Mouse (Mus musculus) adipocyte (in vitro differentiated cells): ENCODE measurements at regions not wholly inside any gene's neighbourhood (a gene's known extent, or its start where the extent isn't known, plus 50 kb on each side); places are given as distances from the start of the nearest gene placed in this dataset.

Experiments used
- DNase-seq: peaks from one replicate; pipeline ENCODE4 v3.0.0-alpha.2; 2016; ENCODE audit warnings: low spot score

DNA sequence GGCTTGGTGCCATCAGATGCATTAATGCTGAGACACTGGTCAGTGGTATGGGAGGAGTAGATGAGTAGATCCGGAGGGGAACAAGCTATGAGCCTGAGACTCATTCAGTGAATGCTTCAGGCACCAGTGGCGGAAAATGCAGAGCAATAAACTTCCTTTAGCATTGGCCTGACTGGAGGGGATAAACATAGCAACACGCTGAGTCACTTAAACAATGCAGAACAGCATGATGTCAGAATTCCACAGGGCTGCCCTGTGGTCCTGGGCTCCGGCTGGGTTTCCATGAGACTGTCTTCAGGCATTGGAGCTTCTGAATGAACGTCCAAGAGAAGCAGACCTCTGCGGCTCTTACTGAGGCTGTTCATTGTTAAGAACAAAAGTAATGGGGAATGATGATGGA, 145.4 kb upstream of the Gm10181 start:
- no peak for DNase-seq

DNA sequence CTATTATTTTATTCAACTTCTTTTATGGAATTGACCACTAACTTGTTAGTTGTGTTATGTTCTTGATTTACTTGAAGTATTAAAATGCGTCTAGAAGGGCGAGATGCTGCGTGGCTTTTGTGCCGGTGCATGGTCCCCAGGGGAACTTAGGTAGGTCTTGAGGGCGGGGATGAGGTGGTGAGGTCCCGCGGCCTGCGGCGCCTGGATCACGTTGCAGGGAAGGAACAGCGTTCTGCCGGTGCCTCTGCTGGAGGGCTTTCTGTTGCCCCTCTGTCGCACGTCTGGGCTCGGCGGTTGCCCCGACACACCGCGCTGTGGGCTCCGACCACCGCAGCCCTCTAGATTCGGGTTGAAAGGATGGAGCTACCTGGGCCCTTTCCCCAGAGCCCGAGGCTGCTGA, 136.7 kb upstream of the Gm10181 start:
- no peak for DNase-seq

- DNase-seq = no peak
Measured at GRCm38 (mm10) chr9:24955641-24956040, 133.6 kb upstream of the Gm10181 start.

DNA sequence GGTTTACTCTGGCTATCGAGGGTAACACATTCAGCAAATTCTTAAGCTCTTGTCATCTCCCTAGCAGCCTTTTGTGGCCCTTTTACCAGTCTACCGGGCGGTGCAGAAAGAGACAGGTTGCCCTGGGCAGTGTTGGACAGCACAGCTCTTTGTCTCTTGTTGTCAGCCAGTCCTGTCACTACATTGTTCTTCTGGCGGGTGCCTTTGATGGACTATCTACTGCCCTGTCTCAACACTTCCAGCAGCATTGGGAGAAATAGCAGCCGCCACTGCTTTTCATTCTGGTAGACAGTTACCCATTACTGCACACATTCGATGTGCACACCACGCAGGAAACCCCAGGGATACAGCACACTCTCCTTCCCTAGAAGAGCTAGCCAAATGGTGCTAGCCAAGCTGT, 132.7 kb upstream of the Gm10181 start:
- DNase-seq = no peak

GRCm38 (mm10) chr9:24963290-24963689, 125.9 kb upstream of the Gm10181 start:
- DNase-seq = no peak

DNA sequence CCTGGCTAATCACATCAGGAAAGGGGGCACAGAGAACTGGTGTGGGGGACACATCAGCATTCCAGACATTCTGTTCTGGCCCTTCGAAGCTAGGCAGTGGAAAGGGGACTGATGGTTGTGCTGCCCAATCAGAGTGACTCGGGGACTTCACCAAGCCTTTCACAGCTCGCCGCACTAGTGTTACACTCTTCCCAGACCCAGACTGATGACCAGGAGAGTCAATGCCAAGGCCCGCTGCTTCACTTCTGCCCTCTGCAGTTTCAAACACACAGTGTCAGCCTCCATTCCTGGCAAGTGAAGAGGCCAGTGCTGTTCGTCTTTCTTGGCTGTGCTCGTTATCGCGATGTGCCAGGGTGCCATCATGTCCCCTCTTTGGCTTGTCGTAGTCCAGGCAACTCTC, 121.7 kb upstream of the Gm10181 start:
- no peak for DNase-seq

DNA sequence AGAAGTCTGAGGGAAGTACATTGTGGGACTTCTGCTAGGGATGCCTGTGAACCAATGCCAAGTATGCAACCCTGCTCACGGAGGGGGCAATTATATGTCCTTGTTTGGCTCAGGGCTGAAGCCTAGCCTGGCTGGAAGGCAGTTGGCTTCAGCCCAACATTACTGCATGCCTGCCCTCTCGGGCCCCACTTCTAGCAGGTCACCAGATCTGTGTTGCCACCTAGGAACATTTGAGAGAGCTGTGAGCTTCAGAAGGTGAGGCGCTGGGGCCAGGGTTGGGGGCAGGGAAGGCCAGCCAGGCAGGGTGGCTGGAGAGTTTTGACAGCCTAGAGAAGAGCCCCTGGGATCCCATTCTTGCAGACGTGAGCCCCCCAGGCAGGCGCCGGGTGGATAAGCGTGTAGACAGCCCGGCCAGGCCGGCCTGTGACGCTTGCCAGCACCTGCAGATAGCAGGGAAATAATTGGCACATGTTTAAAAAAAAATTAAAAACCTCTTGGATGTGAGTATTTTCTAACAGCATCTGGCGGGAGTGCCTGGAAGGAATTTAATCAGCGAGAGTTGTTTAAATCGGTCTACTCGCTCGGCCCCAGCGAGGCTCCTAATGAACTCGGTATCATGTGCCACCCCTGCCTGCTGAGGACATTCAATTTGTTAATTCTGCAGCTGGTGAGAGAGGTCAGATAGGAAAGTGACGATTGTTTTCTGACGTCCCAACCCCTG, 115.0 kb upstream of the Gm10181 start:
- DNase-seq = no peak

- DNase-seq = no peak
Measured at GRCm38 (mm10) chr9:24982796-24983195, 106.4 kb upstream of the Gm10181 start.

DNA sequence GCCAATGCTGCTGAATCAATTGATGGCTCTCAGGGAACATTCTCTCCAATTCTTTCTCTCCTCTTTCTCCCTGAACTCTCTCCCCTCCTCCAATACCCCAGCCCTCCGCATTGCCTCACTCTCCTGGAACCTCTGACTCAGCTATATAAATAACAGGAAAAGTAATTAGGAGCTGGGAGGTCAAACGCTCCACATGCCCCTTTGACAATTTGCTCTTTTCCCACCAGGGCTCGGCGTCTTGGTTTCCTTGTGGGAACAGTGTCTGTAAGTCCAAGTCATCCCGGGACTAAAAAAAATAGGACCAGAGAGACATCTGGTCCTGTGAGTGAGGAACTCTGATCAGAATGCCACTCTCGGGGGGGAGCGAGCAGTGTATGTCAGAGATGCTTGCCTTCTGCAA, 94.7 kb upstream of the Gm10181 start:
- no peak for DNase-seq

DNA sequence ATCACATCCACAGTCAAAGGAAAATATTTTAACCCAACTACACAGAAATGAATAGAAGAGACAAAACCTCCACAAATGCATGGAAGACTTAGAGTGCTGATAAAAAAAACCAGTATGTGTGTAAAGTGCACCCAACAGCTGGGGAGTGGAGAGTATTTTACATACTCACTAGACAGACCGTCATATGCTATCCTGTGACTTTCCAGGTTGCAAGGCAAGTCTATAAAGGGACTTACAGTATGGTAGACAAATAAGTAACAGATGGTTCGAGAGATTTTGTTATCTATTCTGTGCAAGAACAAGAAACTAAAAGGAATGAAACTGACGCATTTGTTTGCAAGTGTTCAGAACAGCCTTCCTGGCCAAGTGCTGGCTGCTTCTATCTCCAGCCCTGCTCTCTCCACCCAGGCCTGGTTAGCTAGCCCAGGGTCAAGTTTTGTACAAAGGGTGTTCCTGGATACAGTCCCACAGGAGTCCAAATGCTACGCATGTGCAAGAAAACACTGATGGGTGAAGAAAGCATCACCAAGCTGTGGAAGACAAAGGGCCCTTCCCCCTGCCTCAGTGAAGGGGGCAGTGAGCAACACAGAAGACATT, 68.0 kb upstream of the Gm10181 start:
- no peak for DNase-seq

DNA sequence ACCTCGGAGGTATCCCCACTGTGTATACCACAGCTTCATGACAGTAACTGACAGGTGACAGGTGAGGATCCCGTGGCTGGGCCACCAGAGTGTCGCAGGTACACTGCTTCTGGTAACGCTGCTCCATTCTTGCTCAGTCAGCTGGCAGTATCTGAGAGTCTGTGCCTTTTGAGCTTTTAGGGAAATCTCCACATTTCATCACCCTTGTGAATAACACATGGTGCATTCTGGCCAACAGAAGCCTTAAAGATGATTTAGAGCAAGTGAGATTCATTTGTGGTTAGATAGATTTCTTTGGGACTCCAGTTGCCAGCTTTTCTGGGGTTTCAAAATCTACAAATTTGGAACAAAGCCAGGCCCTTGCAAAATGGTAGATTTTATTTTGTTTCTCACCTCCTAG, 66.8 kb upstream of the Gm10181 start:
- DNase-seq = peak; percentile 6

DNA sequence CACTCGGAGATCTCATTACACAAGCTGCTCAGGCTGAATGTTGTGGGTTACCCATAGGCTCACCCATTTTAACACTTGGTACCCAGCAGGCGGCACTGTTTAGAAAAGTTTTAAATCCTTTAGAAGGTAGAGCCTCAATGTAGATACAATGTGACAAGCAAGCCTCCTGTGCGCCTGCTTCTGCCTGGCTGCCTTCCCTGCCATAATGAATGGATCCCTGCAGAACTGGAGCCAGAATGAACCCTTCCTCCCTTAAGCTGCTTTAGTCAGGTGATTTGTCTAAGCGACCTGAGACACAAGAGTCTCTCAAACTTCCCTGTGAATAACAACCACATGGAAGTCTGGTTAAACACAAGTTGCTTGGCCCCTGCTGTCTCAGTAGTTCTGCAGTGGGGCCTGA, 64.7 kb upstream of the Gm10181 start:
- DNase-seq = no peak

DNA sequence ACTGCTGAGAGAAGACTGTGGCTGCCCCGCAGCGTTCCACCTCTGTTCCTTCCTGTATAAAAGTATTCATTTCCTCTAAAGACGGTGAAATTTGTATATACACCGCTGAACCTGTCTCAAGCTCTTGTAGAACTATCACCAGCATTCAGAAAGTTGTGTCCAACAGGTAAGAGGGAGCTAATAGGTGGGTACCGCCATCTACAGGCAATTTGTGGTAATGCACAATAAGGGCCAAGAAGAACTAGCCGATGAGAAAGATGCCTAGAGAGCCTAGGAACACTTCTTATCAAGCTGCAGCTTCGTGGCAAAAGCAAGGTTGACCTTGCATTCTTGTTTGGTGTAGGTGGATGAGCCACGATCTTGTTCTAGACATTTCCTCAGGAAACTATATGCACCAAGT, 61.6 kb upstream of the Gm10181 start:
- peak; percentile 62 for DNase-seq

GRCm38 (mm10) chr9:25028305-25028704, 60.9 kb upstream of the Gm10181 start:
- DNase-seq = no peak

GRCm38 (mm10) chr9:25031466-25031865, 57.8 kb upstream of the Gm10181 start:
- DNase-seq = no peak
